Mouse (Mus musculus) liver, postnatal 0 days (tissue): ENCODE results near the gene Col4a2. TPM values are rescaled to one million over a fixed set of nuclear protein-coding genes. Genes with fewer than 3 reads are reported as not detected.
"Not testable (repeated sequence)": the region's sequence is repeated elsewhere in the genome, so short reads cannot be mapped to it uniquely, and the experiment has no call there.

Experiments
- ATAC-seq: fragments of 200-750 bp; cut with Nextera tagmentation; 2 replicates; pipeline ENCODE4 v1.8.0; 2017; ENCODE audit warnings: mild to moderate bottlenecking, moderate library complexity
- DNase-seq: peaks from one replicate; pipeline ENCODE4 v3.0.0-alpha.2; 2016
- H3K27ac ChIP-seq: fragments of 300-500 bp; sonication (generic); 2 replicates; pipeline ENCODE4 v1.5.1; 2014; ENCODE audit warnings: antibody characterized with exemption, moderate library complexity, mild to moderate bottlenecking, low read depth
- H3K27me3 ChIP-seq: fragments of 300-500 bp; sonication (generic); 2 replicates; pipeline ENCODE4 v1.6.1; 2014; ENCODE audit warnings: low read length, control low read depth, mixed read lengths; ENCODE audit not compliant: insufficient read depth
- H3K36me3 ChIP-seq: fragments of 300-500 bp; sonication (generic); replicated peaks from 2 replicates; pipeline ENCODE4 v1.6.1; 2014; ENCODE audit warnings: mild to moderate bottlenecking, control low read depth, low read length, moderate library complexity, mixed read lengths; ENCODE audit not compliant: insufficient read depth
- H3K4me1 ChIP-seq: fragments of 300-500 bp; sonication (generic); 2 replicates; pipeline ENCODE4 v1.6.1; 2014; ENCODE audit warnings: antibody characterized with exemption, mild to moderate bottlenecking, control low read depth; ENCODE audit not compliant: insufficient read depth
- H3K4me2 ChIP-seq: fragments of 300-500 bp; sonication (generic); 2 replicates; pipeline ENCODE4 v1.6.1; 2014; ENCODE audit warnings: low read depth, mild to moderate bottlenecking, low read length, moderate library complexity, mixed read lengths
- H3K4me3 ChIP-seq: fragments of 300-500 bp; sonication (generic); 2 replicates; pipeline ENCODE4 v1.5.1; 2014; ENCODE audit warnings: low read depth, low read length
- H3K9ac ChIP-seq: fragments of 300-500 bp; sonication (generic); replicated peaks from 2 replicates; pipeline ENCODE4 v1.6.1; 2014; ENCODE audit warnings: mild to moderate bottlenecking, moderate library complexity
- H3K9me3 ChIP-seq: fragments of 300-500 bp; sonication (generic); 2 replicates; pipeline ENCODE4 v1.6.1; 2016; ENCODE audit warnings: mild to moderate bottlenecking, control low read depth, low read length, mixed read lengths
- CTCF ChIP-seq: sonication (generic); IDR thresholded peaks from 2 replicates; pipeline ENCODE4 v1.5.1; 2016; ENCODE audit warnings: antibody characterized with exemption, low read depth
- EP300 ChIP-seq: IDR thresholded peaks from 2 replicates; pipeline ENCODE4 v1.6.1; 2016; ENCODE audit warnings: antibody characterized with exemption, low read depth, mild to moderate bottlenecking
- WGBS: fragments of 180-500 bp; shearing (Covaris S2); extraction: QIAGEN DNeasy Blood & Tissue Kit; methylation state at CpG from one replicate; pipeline ENCODE4 v1.1.7; 2014; ENCODE audit not compliant: insufficient replicate concordance; 5-methylcytosine and 5-hydroxymethylcytosine counted together
- polyA plus RNA-seq: library from polyadenylated mRNA; unstranded; fragments of >200 nt; fragmentation: Nextera tagmentation; extraction: Ambion mirVana; gene quantifications from 2 replicates; pipeline ENCODE4 v1.2.1, GENCODE M21; 2015

Gene Col4a2
- polyA plus RNA-seq, 1 experiment from 2014 or later = 9.7 TPM

DNA sequence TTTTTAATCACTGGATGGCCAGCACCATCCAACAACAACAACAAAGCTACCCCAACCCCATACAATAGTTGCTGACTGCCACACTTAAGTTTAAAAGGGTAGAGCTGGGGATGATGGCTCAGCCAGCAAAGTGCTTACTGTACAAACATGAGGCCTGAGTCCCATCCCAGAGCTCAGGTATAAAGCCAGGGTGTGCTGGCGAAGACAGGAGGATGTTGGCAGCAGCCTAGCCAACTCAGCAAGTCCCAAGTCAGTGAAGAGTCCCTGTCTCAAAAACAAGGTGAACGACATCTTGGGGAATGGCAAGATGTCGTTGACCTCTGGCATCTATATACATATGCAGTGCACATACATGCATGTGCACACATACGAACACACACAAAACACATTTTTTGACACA, 150.0 kb downstream of the Col4a2 start:
- H3K27me3 ChIP-seq = no peaks in the 10 kb centered on the region
- no peak for DNase-seq
- ATAC-seq = no peak
- TF ChIP-seq CTCF = no peak
- TF ChIP-seq EP300 = no peak
- H3K4me3 ChIP-seq = no peak overlapping the region
- 0 out of 2 replicates have a peak, but pooled peaks cover 2% of the 10 kb centered on the region for H3K36me3 ChIP-seq
- no peak overlapping the region for H3K27ac ChIP-seq
- peaks cover 40% of the 10 kb centered on the region for H3K4me1 ChIP-seq
- H3K9ac ChIP-seq = no peak overlapping the region
- H3K4me2 ChIP-seq = no peak overlapping the region
- WGBS = 75% methylated on average over 4 of the region's 4 CpGs
- H3K9me3 ChIP-seq = 0 out of 2 replicates have a peak, but pooled peaks cover 2% of the 10 kb centered on the region

DNA sequence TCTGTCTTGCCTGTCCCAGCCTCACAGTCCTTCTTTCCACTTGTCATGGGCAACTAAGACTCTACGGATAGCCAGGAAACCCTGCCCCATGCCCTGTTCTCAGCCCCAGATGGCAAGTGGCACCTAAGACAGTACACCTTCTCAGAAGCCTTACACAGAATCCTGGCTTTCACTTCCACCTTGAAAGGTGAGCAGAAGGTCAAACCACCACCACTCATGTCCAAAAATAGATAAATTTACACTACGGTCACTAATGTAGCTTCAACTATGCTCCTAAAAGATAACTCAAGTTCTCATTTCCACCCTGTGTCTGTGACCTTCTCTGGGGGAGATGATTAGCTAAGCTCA, 150.9 kb downstream of the Col4a2 start:
- DNase-seq (no peak), ATAC-seq (no peak)
- 57% methylated on average over 2 of the region's 2 CpGs for WGBS
- H3K27ac ChIP-seq = peak overlapping the region; percentile 62; the same call in 1 of the 2 replicates
- H3K4me2 ChIP-seq = no peak overlapping the region
- no peak overlapping the region for H3K4me3 ChIP-seq
- no peak for TF ChIP-seq CTCF
- TF ChIP-seq EP300 = no peak
- H3K27me3 ChIP-seq = no peaks in the 10 kb centered on the region
- no peak overlapping the region for H3K9ac ChIP-seq
- H3K9me3 ChIP-seq = 0 out of 2 replicates have a peak, but pooled peaks cover 2% of the 10 kb centered on the region
- 0 out of 2 replicates have a peak, but pooled peaks cover 2% of the 10 kb centered on the region for H3K36me3 ChIP-seq
- peaks cover 34% of the 10 kb centered on the region for H3K4me1 ChIP-seq

GRCm38 (mm10) chr8:11463889-11464706, 151.5 kb downstream of the Col4a2 start:
- Histone ChIP-seq H3K36me3 (0 out of 2 replicates have a peak, but pooled peaks cover 2% of the 10 kb centered on the region), H3K4me1 (peaks cover 33% of the 10 kb centered on the region), H3K9me3 (0 out of 2 replicates have a peak, but pooled peaks cover 2% of the 10 kb centered on the region), H3K27me3 (no peaks in the 10 kb centered on the region), H3K9ac (no peak overlapping the region), H3K27ac (peak overlapping the region; percentile 62; the same call in 1 of the 2 replicates), H3K4me3 (no peak overlapping the region), H3K4me2 (no peak overlapping the region; the same call in 1 of the 2 replicates)
- DNase-seq (peak; percentile 29), ATAC-seq (peak; percentile 71)
- WGBS = 35% methylated on average over 12 of the region's 12 CpGs
- TF ChIP-seq EP300 (peak; percentile 15; the same call in 1 of the 2 replicates), CTCF (no peak)

DNA sequence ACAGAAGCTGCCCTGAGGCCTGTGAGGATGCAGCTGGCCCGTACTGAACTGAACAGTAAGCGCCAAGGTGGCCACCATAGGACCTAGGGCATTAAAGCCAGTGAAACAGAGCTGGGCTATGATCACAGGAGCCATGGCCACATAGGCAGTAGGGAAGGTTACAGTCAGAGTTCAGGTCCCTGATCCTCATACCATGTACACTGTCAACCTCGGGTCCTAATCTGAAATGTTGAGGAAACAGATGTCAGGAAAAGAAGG, 152.0 kb downstream of the Col4a2 start:
- Histone ChIP-seq H3K9me3 (0 out of 2 replicates have a peak, but pooled peaks cover 2% of the 10 kb centered on the region), H3K36me3 (0 out of 2 replicates have a peak, but pooled peaks cover 2% of the 10 kb centered on the region), H3K27me3 (no peaks in the 10 kb centered on the region), H3K4me3 (no peak overlapping the region), H3K27ac (peak overlapping the region; percentile 62; the same call in 1 of the 2 replicates), H3K4me1 (peaks cover 30% of the 10 kb centered on the region), H3K9ac (no peak overlapping the region), H3K4me2 (no peak overlapping the region; the same call in 1 of the 2 replicates)
- no peak for ATAC-seq
- no peak for DNase-seq
- TF ChIP-seq CTCF (no peak), EP300 (no peak)
- WGBS = 46% methylated on average over 3 of the region's 3 CpGs

- WGBS = 85% methylated on average over 4 of the region's 4 CpGs
- 0 out of 2 replicates have a peak, but pooled peaks cover 2% of the 10 kb centered on the region for H3K9me3 ChIP-seq
- ATAC-seq = no peak
Measured at GRCm38 (mm10) chr8:11465619-11466018, 153.0 kb downstream of the Col4a2 start.

DNA sequence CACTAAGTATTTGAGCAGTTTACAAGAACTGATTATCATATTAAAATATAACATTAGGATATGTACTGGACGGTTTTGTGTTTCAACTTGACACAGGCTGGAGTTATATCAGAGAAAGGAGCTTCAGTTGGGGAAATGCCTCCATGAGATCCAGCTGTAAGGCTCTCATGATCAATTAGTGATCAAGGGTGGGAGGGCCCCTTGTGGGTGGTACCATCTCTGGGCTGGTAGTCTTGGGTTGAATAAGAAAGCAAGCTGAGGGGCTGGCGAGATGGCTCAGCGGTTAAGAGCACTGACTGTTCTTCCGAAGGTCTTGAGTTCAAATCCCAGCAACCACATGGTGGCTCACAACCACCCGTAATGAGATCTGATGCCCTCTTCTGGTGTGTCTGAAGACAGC, 153.9 kb downstream of the Col4a2 start:
- H3K27ac ChIP-seq, H3K36me3 ChIP-seq, H3K4me2 ChIP-seq, ATAC-seq, H3K9ac ChIP-seq, DNase-seq, H3K4me3 ChIP-seq, H3K27me3 ChIP-seq, H3K9me3 ChIP-seq: not testable (repeated sequence)
- H3K4me1 ChIP-seq = peaks cover 24% of the 10 kb centered on the region
- 85% methylated on average over 4 of the region's 5 CpGs for WGBS

More at GRCm38 (mm10) chr8:11465619-11466018, 153.0 kb downstream of the Col4a2 start:
- 0 out of 2 replicates have a peak, but pooled peaks cover 2% of the 10 kb centered on the region for H3K36me3 ChIP-seq
- H3K4me3 ChIP-seq = no peak overlapping the region
- H3K27ac ChIP-seq = no peak overlapping the region
- no peak overlapping the region for H3K4me2 ChIP-seq
- no peak for TF ChIP-seq EP300
- TF ChIP-seq CTCF = no peak
- H3K4me1 ChIP-seq = peaks cover 24% of the 10 kb centered on the region
- DNase-seq = no peak
- no peak overlapping the region for H3K9ac ChIP-seq
- no peaks in the 10 kb centered on the region for H3K27me3 ChIP-seq
